Mouse (Mus musculus) gastrocnemius, adult 18-20 months (tissue): Measurements from ENCODE around the gene Gucy1b1. TPM values are rescaled to one million over a fixed set of nuclear protein-coding genes. Genes with fewer than 3 reads are reported as not detected.

ENCODE experiments used
- DNase-seq: peaks from one replicate; pipeline ENCODE4 v3.0.0; 2021; ENCODE audit warnings: low spot score
- microRNA-seq: library from miRNA; unstranded; fragments of <30 nt; microRNA quantifications from one replicate; pipeline ENCODE4 v1.2.0, GENCODE M21; 2021
- total RNA-seq, 2 experiments: library from RNA; stranded (reverse); gene quantifications; 2 replicates each; pipeline ENCODE4 v1.2.3; 2021

Gucy1b1 gene
- total RNA-seq, 2 experiments from 2014 or later = 2.7 to 3.3 TPM

DNA sequence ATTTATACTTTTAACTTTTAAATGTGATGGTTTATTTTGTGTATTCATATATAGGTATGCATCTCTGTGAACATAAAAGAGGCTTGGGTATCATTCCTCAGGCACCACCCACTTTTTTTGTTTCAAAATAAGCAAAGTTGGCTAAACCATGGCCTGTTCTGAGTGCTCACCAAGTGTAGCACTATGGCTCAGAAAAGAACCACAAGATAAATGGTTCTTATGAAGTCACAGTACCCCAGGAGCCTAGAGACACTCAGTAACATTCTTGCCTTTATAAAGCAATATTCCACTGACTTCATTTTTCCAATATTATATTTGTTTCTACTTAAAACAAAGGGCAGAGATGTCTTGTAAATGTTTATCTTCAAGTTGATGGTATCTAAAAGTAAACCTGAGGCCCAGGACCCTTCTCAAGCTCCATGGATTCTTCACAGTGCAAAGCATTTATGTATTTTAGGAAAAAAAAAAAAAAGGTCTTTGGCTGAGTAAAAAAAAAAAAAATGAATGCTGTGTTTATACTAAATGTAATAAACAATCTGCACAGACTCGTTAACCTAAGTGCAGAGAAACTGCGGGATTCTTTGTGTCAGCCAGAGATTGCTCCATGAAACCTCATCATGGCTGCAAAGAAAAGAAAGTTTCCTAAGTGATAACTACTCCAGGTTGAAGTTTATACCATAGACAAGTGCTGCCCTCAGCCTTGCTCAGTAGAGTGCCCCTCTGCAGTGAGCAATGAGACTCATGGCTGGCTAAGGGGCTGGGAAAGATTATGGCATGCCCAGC lies 38.0 kb downstream of the Gucy1b1 start:
- DNase-seq = no peak

DNA sequence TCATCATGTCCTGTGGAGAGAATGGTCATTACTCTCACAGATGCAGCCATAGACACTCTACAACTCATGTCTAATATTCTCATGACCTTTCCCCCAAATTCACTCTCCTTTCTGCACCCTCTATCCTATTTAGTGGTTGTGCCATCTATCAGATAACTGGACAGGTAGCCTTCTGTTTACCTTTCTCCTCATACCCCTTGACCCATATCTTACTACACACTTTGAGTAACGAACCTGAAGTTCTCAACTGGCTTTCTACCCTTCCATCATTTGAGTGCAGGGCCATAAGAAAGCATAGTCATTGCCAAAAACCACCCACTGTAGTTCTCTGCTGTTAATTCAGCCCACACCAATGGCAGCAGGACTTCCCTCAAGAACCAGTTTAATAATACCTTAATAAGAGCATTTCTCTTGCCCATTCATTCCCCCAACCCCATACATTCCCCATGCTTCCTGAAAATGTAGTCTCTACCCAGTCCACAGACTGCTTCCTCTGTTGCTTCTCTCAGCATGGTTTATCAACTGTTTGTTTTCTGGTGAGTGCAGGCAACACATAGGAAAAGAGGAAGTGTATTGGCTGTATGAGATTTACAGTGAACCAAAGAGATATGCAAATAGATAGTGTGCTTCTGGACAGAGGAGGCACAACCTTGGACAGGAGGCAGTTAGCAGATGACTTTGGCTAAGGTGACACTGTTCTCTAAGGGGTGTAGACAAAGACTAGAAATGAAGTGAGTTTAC lies 44.3 kb downstream of the Gucy1b1 start:
- no peak for DNase-seq

DNA sequence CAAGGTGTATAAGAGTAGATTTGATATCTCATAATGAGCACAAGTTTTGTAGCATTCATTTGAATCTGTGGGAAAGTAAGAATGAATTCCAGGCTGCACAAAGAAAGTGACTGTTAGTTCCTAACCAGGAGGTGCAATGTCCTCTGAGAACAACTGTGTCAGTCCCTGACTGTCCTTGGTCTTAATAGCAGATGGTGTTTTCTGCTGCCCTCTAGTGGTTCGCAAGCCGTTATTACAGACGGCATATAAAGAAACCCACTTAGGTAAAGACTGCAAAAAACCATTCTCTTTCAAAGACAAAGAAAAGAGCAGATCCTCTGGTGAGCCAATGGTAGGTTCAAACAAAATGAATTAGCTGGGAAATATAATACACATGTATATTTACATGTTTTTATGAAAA lies 45.3 kb downstream of the Gucy1b1 start:
- DNase-seq = peak; percentile 32

DNA sequence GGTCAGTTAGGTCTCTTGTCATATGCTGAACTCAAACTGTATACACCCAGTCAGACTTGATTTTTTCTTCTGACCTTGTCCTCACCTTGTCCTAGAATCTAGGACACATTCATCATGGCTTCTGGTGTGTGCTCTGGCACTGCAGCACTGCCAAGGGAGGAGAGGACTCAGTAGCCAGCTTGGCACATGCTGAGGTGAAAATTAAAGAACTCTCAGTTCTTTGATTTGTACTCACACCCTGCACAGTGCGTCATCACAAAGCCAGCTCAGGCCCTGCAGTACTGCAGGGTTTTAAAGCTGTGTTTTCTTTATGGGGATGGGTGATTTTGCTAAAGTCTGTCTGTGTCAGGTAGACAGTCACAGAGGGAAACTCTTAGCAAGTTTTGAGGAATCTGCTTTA lies 47.2 kb downstream of the Gucy1b1 start:
- DNase-seq = no peak

DNA sequence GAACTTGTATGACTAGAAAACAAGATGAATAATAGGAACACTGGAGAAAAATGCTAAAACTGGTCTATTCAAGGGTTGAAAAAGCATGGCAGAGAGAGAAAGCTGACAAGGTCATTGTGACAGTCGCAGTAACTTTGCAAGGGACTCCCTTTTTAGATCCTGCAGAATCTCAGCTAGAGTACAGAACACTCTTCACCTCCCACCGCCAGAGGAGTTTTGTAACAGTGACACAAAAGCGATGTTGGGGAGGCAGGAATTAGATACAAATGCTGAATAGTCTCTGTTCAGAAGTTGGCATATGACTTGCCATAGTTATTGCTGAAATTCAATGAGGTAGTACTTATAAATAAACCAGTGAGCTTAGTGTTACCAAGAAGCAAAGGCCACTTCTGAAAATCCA lies 51.4 kb downstream of the Gucy1b1 start:
- DNase-seq = no peak

DNA sequence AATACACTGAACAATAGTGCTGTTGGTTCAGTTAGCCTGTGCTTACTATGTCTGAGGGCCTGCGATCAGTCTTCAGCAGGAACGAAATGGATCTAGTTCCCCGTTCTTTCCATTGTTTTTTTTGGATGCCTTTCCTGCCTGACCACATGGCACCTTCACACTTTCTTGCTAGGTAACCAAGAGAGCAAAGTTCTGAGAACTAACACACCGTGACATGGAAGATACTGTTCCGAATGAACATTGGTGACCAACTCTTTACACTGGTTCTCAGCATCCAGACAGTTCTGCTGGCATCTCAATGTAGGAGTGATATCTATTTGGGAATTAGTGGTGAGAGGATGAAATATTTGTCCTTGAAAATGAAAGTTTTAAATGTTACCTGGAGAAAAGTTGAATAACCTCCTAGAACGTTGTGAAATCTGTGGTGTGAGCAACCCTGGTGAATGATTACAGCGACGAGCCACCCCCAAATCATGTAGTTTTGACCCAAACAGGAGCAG lies 52.0 kb downstream of the Gucy1b1 start:
- DNase-seq = no peak

DNA sequence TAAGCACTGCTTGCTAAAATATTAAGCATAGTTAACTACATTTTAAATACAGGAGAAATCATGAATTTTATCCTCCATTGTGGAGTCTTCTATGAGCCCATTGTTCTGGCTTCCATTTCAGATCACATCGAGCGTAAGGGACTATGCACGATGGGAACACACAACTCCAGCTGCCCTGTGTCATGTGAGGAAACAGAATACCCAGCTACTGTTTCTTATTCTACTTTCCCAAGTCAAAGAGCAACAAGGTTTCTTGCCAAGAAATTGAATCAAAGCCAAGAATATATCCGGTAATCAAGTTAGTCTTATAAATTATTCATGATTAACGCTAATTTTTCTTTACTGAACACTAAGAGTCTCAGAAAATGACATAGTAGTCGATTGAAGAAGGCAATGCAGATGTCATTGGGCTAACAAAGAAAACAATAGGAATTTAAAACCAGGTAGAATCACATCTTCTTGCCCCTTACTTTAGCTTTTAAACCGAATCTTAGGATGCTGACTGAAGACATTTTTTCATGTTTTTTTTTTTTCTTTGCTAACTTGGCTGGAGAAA lies 60.3 kb downstream of the Gucy1b1 start:
- no peak for DNase-seq

DNA sequence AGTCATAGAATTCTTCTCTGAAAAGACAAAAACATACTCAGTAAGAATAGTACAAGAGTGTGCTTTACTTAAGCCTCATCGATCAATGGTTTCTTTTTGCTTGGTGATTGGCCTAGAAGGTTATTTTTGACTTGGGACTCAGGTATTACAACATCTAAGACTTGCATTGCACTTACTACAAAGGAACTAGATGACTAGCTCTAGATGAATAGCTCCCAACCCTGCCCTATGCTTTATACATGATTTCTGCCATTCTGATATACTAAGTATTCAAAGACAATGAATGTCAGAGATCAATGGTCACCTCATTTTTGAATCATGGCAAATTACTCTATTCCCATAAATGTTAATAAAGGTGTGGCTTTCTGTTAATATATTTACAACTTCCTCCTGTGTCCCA lies 67.5 kb downstream of the Gucy1b1 start:
- DNase-seq = no peak

DNA sequence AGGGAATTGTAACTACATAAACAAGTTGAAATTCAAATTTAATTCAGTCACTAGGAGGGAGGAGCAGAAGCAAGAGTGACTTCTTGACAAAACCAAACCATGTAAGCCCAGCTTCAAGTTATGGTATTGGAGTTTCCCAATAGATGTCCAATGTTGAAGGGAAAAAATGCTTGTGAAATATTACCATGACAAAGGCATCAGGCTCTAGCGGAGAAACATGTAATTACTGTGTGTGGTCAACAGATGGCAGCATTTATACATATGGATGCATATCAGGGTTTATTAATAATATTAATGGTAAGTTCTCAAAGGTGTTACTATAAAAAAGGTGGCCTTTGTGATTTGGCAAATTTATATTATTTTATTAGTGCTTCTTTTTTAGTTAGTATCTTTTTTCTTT lies 78.5 kb downstream of the Gucy1b1 start:
- peak; percentile 39 for DNase-seq

DNA sequence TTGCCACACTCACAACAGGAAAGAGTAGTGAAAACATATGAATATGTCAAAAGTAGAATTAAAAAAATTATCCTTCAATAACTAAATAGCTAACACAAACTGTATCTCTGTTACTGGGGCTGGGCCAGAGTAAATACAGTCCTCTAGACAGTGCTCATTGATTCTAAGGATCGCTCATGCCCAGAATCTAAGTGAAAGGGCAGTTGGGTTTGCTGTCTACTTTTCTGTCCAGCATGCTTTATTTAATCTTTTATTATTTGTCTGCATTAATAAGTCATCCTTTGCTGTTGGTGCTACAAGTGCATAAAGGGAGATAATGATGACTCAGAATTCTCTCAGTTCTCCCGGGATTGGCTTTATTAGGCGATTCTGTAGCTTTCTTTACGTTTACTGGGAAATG lies 79.1 kb downstream of the Gucy1b1 start:
- DNase-seq = no peak

DNA sequence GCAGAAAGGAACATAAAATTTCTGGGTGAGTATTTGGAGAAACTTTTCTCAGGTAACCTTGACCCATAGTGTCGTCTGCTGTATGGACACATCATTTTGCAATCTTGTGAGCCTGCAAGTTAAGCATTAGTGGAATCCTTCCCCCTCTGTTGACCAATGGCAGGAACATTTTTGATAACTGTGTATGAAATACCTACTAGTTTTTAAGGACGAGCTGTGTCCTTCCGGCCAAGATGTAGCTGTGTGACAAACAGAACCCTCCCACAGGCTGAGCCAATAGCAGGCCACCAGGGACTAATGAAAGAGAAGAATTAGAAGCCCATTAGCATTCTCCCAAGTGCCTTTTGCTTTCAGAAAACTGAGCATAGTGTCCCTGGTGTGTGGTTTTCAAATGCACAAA lies 84.0 kb downstream of the Gucy1b1 start:
- no peak for DNase-seq

DNA sequence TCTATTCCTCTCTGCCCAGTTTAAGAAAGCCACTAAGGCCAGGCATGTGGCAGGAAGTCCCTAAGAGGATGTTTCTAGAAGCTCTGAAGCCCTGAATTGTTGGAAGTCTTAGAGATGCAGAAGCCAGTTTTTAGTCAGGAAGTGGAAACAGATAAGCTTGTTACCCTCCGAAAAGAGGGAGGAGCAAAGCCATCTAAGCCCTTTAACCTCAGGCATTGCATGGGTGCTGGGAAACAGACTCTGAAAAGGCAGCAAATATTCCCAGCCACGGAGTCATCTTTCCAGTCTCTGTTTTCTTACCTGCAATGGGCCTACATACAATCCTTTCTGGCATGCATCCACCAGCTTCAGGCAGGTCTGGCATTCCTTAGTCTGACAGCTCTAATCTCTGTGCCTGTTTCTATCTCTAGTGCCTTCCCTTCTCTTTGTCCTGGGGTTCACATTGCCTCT lies 84.8 kb downstream of the Gucy1b1 start:
- DNase-seq = no peak

DNA sequence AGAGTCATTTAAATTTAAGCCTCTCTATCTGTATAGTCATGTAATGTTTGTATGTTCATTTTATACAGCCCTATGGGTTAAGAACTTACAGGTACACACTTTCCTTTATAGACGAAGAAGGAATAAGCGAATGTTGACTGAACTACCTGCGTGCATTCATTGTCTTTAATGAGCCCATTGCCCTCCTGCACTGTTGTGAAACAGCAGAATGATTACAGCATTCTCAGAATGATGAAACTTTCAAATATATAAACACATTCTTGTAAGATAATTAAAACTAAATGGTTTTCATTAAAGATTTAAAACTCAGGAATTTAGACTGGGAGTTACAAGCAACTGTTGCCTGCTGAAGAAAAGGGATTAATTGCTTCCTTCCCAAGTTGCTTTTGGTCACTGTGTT lies 86.9 kb downstream of the Gucy1b1 start:
- no peak for DNase-seq

DNA sequence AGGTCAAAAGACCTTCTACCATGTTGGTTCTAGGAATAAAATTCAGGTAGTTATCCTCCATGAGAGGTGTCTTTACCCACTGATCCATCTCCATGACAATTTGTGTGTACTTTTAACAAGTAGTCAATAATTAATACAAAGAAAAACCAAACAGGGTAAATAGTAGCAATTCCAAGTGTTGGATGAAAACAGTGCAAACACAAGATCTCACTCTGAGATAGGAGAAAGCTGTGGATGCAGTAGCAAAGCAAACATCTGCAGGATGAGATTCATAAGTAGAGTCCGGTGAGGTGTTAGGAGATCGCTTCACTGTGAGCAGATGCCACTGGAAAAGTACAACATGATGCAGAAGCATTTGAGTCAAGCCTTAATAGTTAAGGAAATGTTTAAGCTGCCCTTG lies 88.4 kb downstream of the Gucy1b1 start:
- DNase-seq = no peak

DNA sequence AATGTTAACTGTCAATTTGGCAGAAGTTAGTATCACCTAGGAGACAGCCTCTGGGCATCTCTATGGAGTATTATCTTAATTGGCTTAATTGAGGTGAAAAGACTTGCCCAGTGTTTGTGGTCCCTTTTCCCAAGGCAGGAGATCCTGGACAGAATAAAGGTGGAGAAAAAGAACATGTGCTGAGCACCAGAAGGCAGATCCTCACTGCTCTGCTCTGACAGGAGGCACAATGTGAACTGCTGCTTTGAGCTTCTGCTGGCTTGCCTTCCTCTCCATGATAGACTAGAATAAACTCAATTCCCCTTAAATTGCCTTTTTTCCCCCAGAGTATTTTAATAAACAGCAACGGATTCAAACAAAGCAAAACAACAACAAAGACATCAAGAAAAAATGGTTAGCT lies 89.4 kb downstream of the Gucy1b1 start:
- no peak for DNase-seq

DNA sequence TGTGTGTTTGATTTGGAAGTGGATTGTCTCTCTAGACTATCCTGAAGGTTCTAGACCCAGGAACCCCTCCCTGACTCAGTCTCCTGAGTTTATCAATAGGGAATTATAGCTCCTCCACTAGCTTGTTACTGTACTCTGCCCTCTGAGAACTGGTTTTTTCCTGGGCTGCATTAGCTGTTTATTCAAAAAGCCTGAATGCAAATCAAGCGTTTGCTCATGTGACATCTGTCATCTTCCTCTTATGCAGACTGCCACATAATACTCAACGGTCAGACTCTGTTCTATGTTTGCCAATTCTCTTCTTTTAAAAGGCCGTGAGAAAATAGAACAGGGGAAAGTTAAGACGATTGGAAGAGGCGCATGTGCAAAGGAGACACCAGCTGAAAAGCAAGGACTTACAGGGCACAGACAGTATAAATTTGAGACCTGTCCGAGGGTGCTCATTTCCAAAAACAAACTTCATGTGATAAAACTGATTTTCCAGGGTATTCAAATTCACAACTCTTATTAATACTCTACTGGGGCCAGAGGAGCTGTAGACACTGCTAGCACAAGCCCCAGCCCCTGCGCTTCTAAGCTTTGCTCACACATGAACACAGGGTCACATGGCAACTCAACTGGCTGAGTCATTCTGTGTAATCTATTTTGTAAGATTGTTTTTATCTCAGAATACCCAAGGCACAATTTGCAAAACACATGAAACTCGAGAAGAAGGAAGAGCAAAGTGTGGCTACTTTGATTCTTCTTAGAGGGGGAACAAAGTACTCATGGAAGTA lies 91.2 kb downstream of the Gucy1b1 start:
- no peak for DNase-seq

Small RNAs within 50 kb of the gene (microRNA-seq; reads per million reads assigned to microRNA genes)
- 1.0 reads per million for gene Mir7010

Other genes starting within 250 kb of the Gucy1b1 start
- gene Ctso, start 142.1 kb downstream of the Gucy1b1 start, total RNA-seq = 1 to 10 TPM; 5.0 to 5.4 TPM
- under 1 TPM in 1 of 2 experiments, not detected in 1; 0.71 TPM for gene Tdo2, start 98.5 kb downstream of the Gucy1b1 start, total RNA-seq
- gene Asic5, start 92.4 kb downstream of the Gucy1b1 start, total RNA-seq = not detected
- 1 to 10 TPM; 5.1 to 5.5 TPM for gene Gucy1a1, start 71.1 kb upstream of the Gucy1b1 start, total RNA-seq